Mouse (Mus musculus): ENCODE data around the gene Ubap1l.

The Ubap1l gene

GRCm38 (mm10) chr9:65410378-65410777 lies 49.5 kb downstream of the Ubap1l start:
- Histone ChIP-seq H3K36me3 (ENCODE audit: insufficient read depth, low read length) (no peaks in the 10 kb centered on the region), H3K4me1 (replicated peaks; ENCODE audit: low read depth, low read length) (0 out of 2 replicates have a peak, but pooled peaks cover 5% of the 10 kb centered on the region), H3K4me3 (replicated peaks; ENCODE audit: low read length) (no peak overlapping the region), H3K27me3 (ENCODE audit: insufficient read depth, low read length) (peaks cover 21% of the 10 kb centered on the region), H3K9me3 (ENCODE audit: low read length) (no peaks in the 10 kb centered on the region)
- no peak for TF ChIP-seq CTCF (conservative IDR thresholded peaks at IDR 0.05; ENCODE audit: low read length)
- no peak for TF ChIP-seq NANOG (IDR thresholded peaks at IDR 0.05; ENCODE audit: borderline replicate concordance, low read length)
- TF ChIP-seq POU5F1 (IDR thresholded peaks at IDR 0.05; ENCODE audit: borderline replicate concordance, low read length) = no peak

GRCm38 (mm10) chr9:65411326-65411725 lies 50.5 kb downstream of the Ubap1l start:
- no peak overlapping the region for H3K4me3 ChIP-seq (replicated peaks; ENCODE audit: low read length)
- H3K9me3 ChIP-seq (ENCODE audit: low read length) = no peaks in the 10 kb centered on the region
- TF ChIP-seq CTCF (conservative IDR thresholded peaks at IDR 0.05; ENCODE audit: low read length) (no peak), NANOG (IDR thresholded peaks at IDR 0.05; ENCODE audit: borderline replicate concordance, low read length) (no peak), POU5F1 (IDR thresholded peaks at IDR 0.05; ENCODE audit: borderline replicate concordance, low read length) (no peak)
- peaks cover 21% of the 10 kb centered on the region for H3K27me3 ChIP-seq (ENCODE audit: insufficient read depth, low read length)
- 0 out of 2 replicates have a peak, but pooled peaks cover 5% of the 10 kb centered on the region for H3K4me1 ChIP-seq (replicated peaks; ENCODE audit: low read depth, low read length)
- H3K36me3 ChIP-seq (ENCODE audit: insufficient read depth, low read length) = no peaks in the 10 kb centered on the region

DNA sequence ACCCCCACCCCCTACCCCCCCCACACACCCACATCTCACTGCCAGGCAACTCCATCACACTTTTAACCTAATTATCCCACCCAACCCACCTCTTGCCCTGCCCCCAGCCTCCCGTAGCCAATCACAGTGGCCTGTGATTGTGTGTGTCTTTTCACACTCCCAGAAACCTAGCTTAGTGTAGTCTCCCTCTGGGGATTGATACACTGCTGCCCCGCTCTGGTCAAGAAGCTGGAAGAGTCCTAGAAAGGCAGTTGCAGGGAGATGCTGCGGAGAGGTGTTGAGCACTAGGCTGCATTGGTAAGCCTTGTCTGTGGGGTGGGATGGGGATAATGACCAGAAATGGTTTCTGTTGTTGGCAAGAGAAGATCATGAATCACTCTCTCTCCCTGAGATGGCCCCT lies 56.9 kb downstream of the Ubap1l start:
- no peaks in the 10 kb centered on the region for H3K36me3 ChIP-seq (ENCODE audit: insufficient read depth, low read length)
- 0 out of 2 replicates have a peak, but pooled peaks cover 1% of the 10 kb centered on the region for H3K4me1 ChIP-seq (replicated peaks; ENCODE audit: low read depth, low read length)
- H3K27me3 ChIP-seq (ENCODE audit: insufficient read depth, low read length) = peaks cover 6% of the 10 kb centered on the region
- H3K9me3 ChIP-seq (ENCODE audit: low read length) = no peaks in the 10 kb centered on the region
- no peak overlapping the region for H3K4me3 ChIP-seq (replicated peaks; ENCODE audit: low read length)
- no peak for TF ChIP-seq NANOG (IDR thresholded peaks at IDR 0.05; ENCODE audit: borderline replicate concordance, low read length)
- no peak for TF ChIP-seq POU5F1 (IDR thresholded peaks at IDR 0.05; ENCODE audit: borderline replicate concordance, low read length)
- no peak for TF ChIP-seq CTCF (conservative IDR thresholded peaks at IDR 0.05; ENCODE audit: low read length)

GRCm38 (mm10) chr9:65419633-65420032 lies 58.8 kb downstream of the Ubap1l start:
- no peaks in the 10 kb centered on the region for H3K9me3 ChIP-seq (ENCODE audit: low read length)
- TF ChIP-seq POU5F1 (IDR thresholded peaks at IDR 0.05; ENCODE audit: borderline replicate concordance, low read length) = no peak
- 0 out of 2 replicates have a peak, but pooled peaks have one; percentile 1 for TF ChIP-seq CTCF (conservative IDR thresholded peaks at IDR 0.05; ENCODE audit: low read length)
- no peaks in the 10 kb centered on the region; the same call in 1 of the 2 replicates for H3K27me3 ChIP-seq (ENCODE audit: insufficient read depth, low read length)
- no peaks in the 10 kb centered on the region for H3K36me3 ChIP-seq (ENCODE audit: insufficient read depth, low read length)
- H3K4me3 ChIP-seq (replicated peaks; ENCODE audit: low read length) = no peak overlapping the region
- H3K4me1 ChIP-seq (replicated peaks; ENCODE audit: low read depth, low read length) = peaks cover 15% of the 10 kb centered on the region

GRCm38 (mm10) chr9:65422760-65423501 lies 62.1 kb downstream of the Ubap1l start, which contains the start of gene Slc51b:
Slc51b (minus strand) TSS chr9:65422955.
- H3K4me3 ChIP-seq (replicated peaks; ENCODE audit: low read length) = no peak within 1 kb of the TSS
- H3K27me3 ChIP-seq (ENCODE audit: insufficient read depth, low read length) = no peaks in the 10 kb centered on the region
- TF ChIP-seq NANOG (IDR thresholded peaks at IDR 0.05; ENCODE audit: borderline replicate concordance, low read length) = no peak
- TF ChIP-seq CTCF (conservative IDR thresholded peaks at IDR 0.05; ENCODE audit: low read length) = no peak
- TF ChIP-seq POU5F1 (IDR thresholded peaks at IDR 0.05; ENCODE audit: borderline replicate concordance, low read length) = no peak
- peaks cover 18% of the 10 kb centered on the region for H3K4me1 ChIP-seq (replicated peaks; ENCODE audit: low read depth, low read length)
- no peaks in the 10 kb centered on the region for H3K36me3 ChIP-seq (ENCODE audit: insufficient read depth, low read length)
- no peaks in the 10 kb centered on the region for H3K9me3 ChIP-seq (ENCODE audit: low read length)

- TF ChIP-seq NANOG (IDR thresholded peaks at IDR 0.05; ENCODE audit: borderline replicate concordance, low read length) (no peak), CTCF (conservative IDR thresholded peaks at IDR 0.05; ENCODE audit: low read length) (no peak), POU5F1 (IDR thresholded peaks at IDR 0.05; ENCODE audit: borderline replicate concordance, low read length) (no peak)
- no peaks in the 10 kb centered on the region for H3K9me3 ChIP-seq (ENCODE audit: low read length)
- H3K36me3 ChIP-seq (ENCODE audit: insufficient read depth, low read length) = no peaks in the 10 kb centered on the region
- no peaks in the 10 kb centered on the region for H3K27me3 ChIP-seq (ENCODE audit: insufficient read depth, low read length)
- H3K4me1 ChIP-seq (replicated peaks; ENCODE audit: low read depth, low read length) = peaks cover 18% of the 10 kb centered on the region
- H3K4me3 ChIP-seq (replicated peaks; ENCODE audit: low read length) = no peak overlapping the region
These were observed 63.6 kb downstream of the Ubap1l start for GRCm38 (mm10) chr9:65424393-65424792.

- Histone ChIP-seq H3K27me3 (ENCODE audit: insufficient read depth, low read length) (no peaks in the 10 kb centered on the region), H3K36me3 (ENCODE audit: insufficient read depth, low read length) (no peaks in the 10 kb centered on the region)
These were observed 66.7 kb downstream of the Ubap1l start for GRCm38 (mm10) chr9:65427511-65427910.

GRCm38 (mm10) chr9:65428003-65428402 lies 67.2 kb downstream of the Ubap1l start:
- no peak overlapping the region for H3K4me3 ChIP-seq (replicated peaks; ENCODE audit: low read length)
- peaks cover 2% of the 10 kb centered on the region; the same call in 1 of the 2 replicates for H3K27me3 ChIP-seq (ENCODE audit: insufficient read depth, low read length)
- peaks cover 20% of the 10 kb centered on the region for H3K4me1 ChIP-seq (replicated peaks; ENCODE audit: low read depth, low read length)
- no peaks in the 10 kb centered on the region for H3K9me3 ChIP-seq (ENCODE audit: low read length)
- TF ChIP-seq CTCF (conservative IDR thresholded peaks at IDR 0.05; ENCODE audit: low read length) (no peak), POU5F1 (IDR thresholded peaks at IDR 0.05; ENCODE audit: borderline replicate concordance, low read length) (no peak), NANOG (IDR thresholded peaks at IDR 0.05; ENCODE audit: borderline replicate concordance, low read length) (no peak)
- no peaks in the 10 kb centered on the region for H3K36me3 ChIP-seq (ENCODE audit: insufficient read depth, low read length)

More at GRCm38 (mm10) chr9:65427511-65427910, 66.7 kb downstream of the Ubap1l start:
- Histone ChIP-seq H3K4me1 (replicated peaks; ENCODE audit: low read depth, low read length) (peaks cover 24% of the 10 kb centered on the region), H3K4me3 (replicated peaks; ENCODE audit: low read length) (no peak overlapping the region), H3K9me3 (ENCODE audit: low read length) (no peaks in the 10 kb centered on the region)
- no peak for TF ChIP-seq CTCF (conservative IDR thresholded peaks at IDR 0.05; ENCODE audit: low read length)
- TF ChIP-seq POU5F1 (IDR thresholded peaks at IDR 0.05; ENCODE audit: borderline replicate concordance, low read length) = no peak

All from E14TG2a.4 (cell line).